Mouse (Mus musculus) NIH3T3 (cell line): ENCODE data around the gene Srrm2.

Experiments
- DNase-seq: peaks from one replicate; pipeline ENCODE4 v3.0.0-alpha.2; 2012; ENCODE audit warnings: low read depth

Srrm2 gene

GRCm38 (mm10) chr17:23790269-23791078 is at the start of gene Srrm2:
Gene Srrm2, plus strand, starts transcription at chr17:23790532.
- DNase-seq, result no peak

GRCm38 (mm10) chr17:23740598-23741021 is 49.7 kb upstream of the Srrm2 start, which contains the start of gene Paqr4:
Gene Paqr4, minus strand, starts transcription at chr17:23740867.
- DNase-seq, result no peak

GRCm38 (mm10) chr17:23741359-23742209 is 48.7 kb upstream of the Srrm2 start:
- DNase-seq, result no peak

GRCm38 (mm10) chr17:23742210-23742793 is 48.0 kb upstream of the Srrm2 start:
- no peak for DNase-seq

GRCm38 (mm10) chr17:23742941-23743340 is 47.4 kb upstream of the Srrm2 start:
- no peak for DNase-seq

GRCm38 (mm10) chr17:23744076-23744475 is 46.3 kb upstream of the Srrm2 start:
- DNase-seq, result peak; percentile 69

GRCm38 (mm10) chr17:23744651-23745050 is 45.7 kb upstream of the Srrm2 start:
- DNase-seq, result no peak

- no peak for DNase-seq
Measured at GRCm38 (mm10) chr17:23745301-23746251, 44.8 kb upstream of the Srrm2 start, which contains the start of gene Kremen2. Gene Kremen2, minus strand, starts transcription at chr17:23745833.

GRCm38 (mm10) chr17:23746311-23746710 is 44.0 kb upstream of the Srrm2 start:
- DNase-seq, result no peak

GRCm38 (mm10) chr17:23746767-23747166 is 43.6 kb upstream of the Srrm2 start:
- DNase-seq, result no peak

- DNase-seq, result no peak
Measured at GRCm38 (mm10) chr17:23747471-23747870, 42.9 kb upstream of the Srrm2 start.

GRCm38 (mm10) chr17:23748026-23748425 is 42.3 kb upstream of the Srrm2 start:
- DNase-seq, result no peak

- DNase-seq, result peak; percentile 93
Measured at GRCm38 (mm10) chr17:23748631-23749391, 41.5 kb upstream of the Srrm2 start.

GRCm38 (mm10) chr17:23749400-23750191 is 40.7 kb upstream of the Srrm2 start:
- no peak for DNase-seq

GRCm38 (mm10) chr17:23755689-23756088 is 34.6 kb upstream of the Srrm2 start:
- no peak for DNase-seq

GRCm38 (mm10) chr17:23757581-23757980 is 32.8 kb upstream of the Srrm2 start:
- DNase-seq, result no peak

GRCm38 (mm10) chr17:23758801-23759200 is 31.5 kb upstream of the Srrm2 start:
- DNase-seq, result no peak

- DNase-seq, result no peak
Measured at GRCm38 (mm10) chr17:23760231-23760630, 30.1 kb upstream of the Srrm2 start.

GRCm38 (mm10) chr17:23761155-23761554 is 29.2 kb upstream of the Srrm2 start:
- DNase-seq, result no peak

GRCm38 (mm10) chr17:23762976-23763375 is 27.4 kb upstream of the Srrm2 start:
- no peak for DNase-seq
